Mouse (Mus musculus): ENCODE data around the gene Doxl2. TPM values are rescaled to one million over a fixed set of nuclear protein-coding genes. Genes with fewer than 3 reads are reported as not detected.

Doxl2 gene
- polyA plus RNA-seq, 2 experiments: not detected

GRCm38 (mm10) chr6:49009161-49009555 is 34.4 kb downstream of the Doxl2 start:
- H3K36me3 ChIP-seq (ENCODE audit: control insufficient read depth, insufficient read depth, low read length): no peaks in the 10 kb centered on the region
- H3K27me3 ChIP-seq (ENCODE audit: control insufficient read depth, insufficient read depth, low read length): no peaks in the 10 kb centered on the region
- no peak for TF ChIP-seq POLR2A (IDR thresholded peaks at IDR 0.05; ENCODE audit: borderline replicate concordance, extremely low read depth, insufficient read depth, insufficient read length)
- WGBS: 13% methylated on average over 7 of the region's 7 CpGs
- 0 out of 2 replicates have a peak overlapping the region, but pooled peaks have one; percentile 23 for H3K4me3 ChIP-seq (replicated peaks; ENCODE audit: low read length)
- no peaks in the 10 kb centered on the region for H3K9me3 ChIP-seq (ENCODE audit: control insufficient read depth, low read length)
- H3K4me2 ChIP-seq (replicated peaks; ENCODE audit: low read depth, low read length, severe bottlenecking): peak overlapping the region; percentile 49
- H3K9ac ChIP-seq (ENCODE audit: low read depth, low read length, severe bottlenecking): no peak overlapping the region
- H3K4me1 ChIP-seq (ENCODE audit: control insufficient read depth, insufficient read depth, low read length): peaks cover 8% of the 10 kb centered on the region
- ATAC-seq (ENCODE audit: low FRiP score, low read depth) (peak; percentile 44; the same call in 1 of the 2 replicates), DNase-seq (ENCODE audit: low spot score) (no peak)
- H3K27ac ChIP-seq (replicated peaks; ENCODE audit: low read depth, low read length): no peak overlapping the region

GRCm38 (mm10) chr6:49009665-49010064 is 34.9 kb downstream of the Doxl2 start:
- no peak for TF ChIP-seq POLR2A (IDR thresholded peaks at IDR 0.05; ENCODE audit: borderline replicate concordance, extremely low read depth, insufficient read depth, insufficient read length)
- ATAC-seq (ENCODE audit: low FRiP score, low read depth): no peak
- Histone ChIP-seq H3K4me3 (replicated peaks; ENCODE audit: low read length) (no peak overlapping the region), H3K27me3 (ENCODE audit: control insufficient read depth, insufficient read depth, low read length) (no peaks in the 10 kb centered on the region), H3K9ac (ENCODE audit: low read depth, low read length, severe bottlenecking) (no peak overlapping the region), H3K9me3 (ENCODE audit: control insufficient read depth, low read length) (no peaks in the 10 kb centered on the region), H3K4me2 (replicated peaks; ENCODE audit: low read depth, low read length, severe bottlenecking) (no peak overlapping the region), H3K4me1 (ENCODE audit: control insufficient read depth, insufficient read depth, low read length) (peaks cover 8% of the 10 kb centered on the region), H3K36me3 (ENCODE audit: control insufficient read depth, insufficient read depth, low read length) (no peaks in the 10 kb centered on the region), H3K27ac (replicated peaks; ENCODE audit: low read depth, low read length) (no peak overlapping the region)
- WGBS: 92% methylated on average over 1 of the region's 1 CpGs
- no peak for DNase-seq (ENCODE audit: low spot score)

GRCm38 (mm10) chr6:49011191-49011590 is 36.4 kb downstream of the Doxl2 start:
- H3K4me3 ChIP-seq (replicated peaks; ENCODE audit: low read length): no peak overlapping the region
- no peaks in the 10 kb centered on the region for H3K36me3 ChIP-seq (ENCODE audit: control insufficient read depth, insufficient read depth, low read length)
- TF ChIP-seq POLR2A (IDR thresholded peaks at IDR 0.05; ENCODE audit: borderline replicate concordance, extremely low read depth, insufficient read depth, insufficient read length): no peak
- H3K4me1 ChIP-seq (ENCODE audit: control insufficient read depth, insufficient read depth, low read length): peaks cover 8% of the 10 kb centered on the region
- H3K9me3 ChIP-seq (ENCODE audit: control insufficient read depth, low read length): no peaks in the 10 kb centered on the region
- DNase-seq (ENCODE audit: low spot score) (no peak), ATAC-seq (ENCODE audit: low FRiP score, low read depth) (no peak)
- H3K27me3 ChIP-seq (ENCODE audit: control insufficient read depth, insufficient read depth, low read length): no peaks in the 10 kb centered on the region
- H3K9ac ChIP-seq (ENCODE audit: low read depth, low read length, severe bottlenecking): no peak overlapping the region
- no peak overlapping the region for H3K4me2 ChIP-seq (replicated peaks; ENCODE audit: low read depth, low read length, severe bottlenecking)
- 72% methylated on average over 5 of the region's 5 CpGs for WGBS
- H3K27ac ChIP-seq (replicated peaks; ENCODE audit: low read depth, low read length): no peak overlapping the region

- no peak for DNase-seq (ENCODE audit: low spot score)
- no peak for ATAC-seq (ENCODE audit: low FRiP score, low read depth)
- no peaks in the 10 kb centered on the region for H3K27me3 ChIP-seq (ENCODE audit: control insufficient read depth, insufficient read depth, low read length)
- H3K9ac ChIP-seq (ENCODE audit: low read depth, low read length, severe bottlenecking): no peak overlapping the region
- H3K27ac ChIP-seq (replicated peaks; ENCODE audit: low read depth, low read length): no peak overlapping the region
- TF ChIP-seq POLR2A (IDR thresholded peaks at IDR 0.05; ENCODE audit: borderline replicate concordance, extremely low read depth, insufficient read depth, insufficient read length): no peak
- no peaks in the 10 kb centered on the region for H3K9me3 ChIP-seq (ENCODE audit: control insufficient read depth, low read length)
- H3K4me1 ChIP-seq (ENCODE audit: control insufficient read depth, insufficient read depth, low read length): peaks cover 8% of the 10 kb centered on the region
- no peaks in the 10 kb centered on the region for H3K36me3 ChIP-seq (ENCODE audit: control insufficient read depth, insufficient read depth, low read length)
- no peak overlapping the region for H3K4me2 ChIP-seq (replicated peaks; ENCODE audit: low read depth, low read length, severe bottlenecking)
- WGBS: 59% methylated on average over 4 of the region's 4 CpGs
- no peak overlapping the region for H3K4me3 ChIP-seq (replicated peaks; ENCODE audit: low read length)
Measured at GRCm38 (mm10) chr6:49013023-49013422, 38.3 kb downstream of the Doxl2 start.

GRCm38 (mm10) chr6:49013458-49013857 is 38.7 kb downstream of the Doxl2 start:
- Histone ChIP-seq H3K4me3 (replicated peaks; ENCODE audit: low read length) (no peak overlapping the region), H3K4me2 (replicated peaks; ENCODE audit: low read depth, low read length, severe bottlenecking) (no peak overlapping the region), H3K4me1 (ENCODE audit: control insufficient read depth, insufficient read depth, low read length) (peaks cover 5% of the 10 kb centered on the region), H3K9ac (ENCODE audit: low read depth, low read length, severe bottlenecking) (no peak overlapping the region), H3K36me3 (ENCODE audit: control insufficient read depth, insufficient read depth, low read length) (no peaks in the 10 kb centered on the region), H3K27ac (replicated peaks; ENCODE audit: low read depth, low read length) (no peak overlapping the region), H3K27me3 (ENCODE audit: control insufficient read depth, insufficient read depth, low read length) (no peaks in the 10 kb centered on the region), H3K9me3 (ENCODE audit: control insufficient read depth, low read length) (no peaks in the 10 kb centered on the region)
- 88% methylated on average over 3 of the region's 3 CpGs for WGBS
- no peak for DNase-seq (ENCODE audit: low spot score)
- no peak for ATAC-seq (ENCODE audit: low FRiP score, low read depth)
- TF ChIP-seq POLR2A (IDR thresholded peaks at IDR 0.05; ENCODE audit: borderline replicate concordance, extremely low read depth, insufficient read depth, insufficient read length): no peak

- no peak overlapping the region for H3K9ac ChIP-seq (ENCODE audit: low read depth, low read length, severe bottlenecking)
- ATAC-seq (ENCODE audit: low FRiP score, low read depth) (no peak), DNase-seq (ENCODE audit: low spot score) (no peak)
- no peaks in the 10 kb centered on the region for H3K36me3 ChIP-seq (ENCODE audit: control insufficient read depth, insufficient read depth, low read length)
- 63% methylated on average over 12 of the region's 12 CpGs for WGBS
- no peaks in the 10 kb centered on the region for H3K9me3 ChIP-seq (ENCODE audit: control insufficient read depth, low read length)
- no peak for TF ChIP-seq POLR2A (IDR thresholded peaks at IDR 0.05; ENCODE audit: borderline replicate concordance, extremely low read depth, insufficient read depth, insufficient read length)
- no peak overlapping the region for H3K4me2 ChIP-seq (replicated peaks; ENCODE audit: low read depth, low read length, severe bottlenecking)
- H3K27ac ChIP-seq (replicated peaks; ENCODE audit: low read depth, low read length): no peak overlapping the region
- H3K27me3 ChIP-seq (ENCODE audit: control insufficient read depth, insufficient read depth, low read length): no peaks in the 10 kb centered on the region
- H3K4me1 ChIP-seq (ENCODE audit: control insufficient read depth, insufficient read depth, low read length): peaks cover 6% of the 10 kb centered on the region
- H3K4me3 ChIP-seq (replicated peaks; ENCODE audit: low read length): no peak overlapping the region
Measured at GRCm38 (mm10) chr6:49017150-49017549, 42.4 kb downstream of the Doxl2 start.
